Mouse (Mus musculus) kidney, postnatal 10 days (tissue): ENCODE measurements around the gene Plbd1.

Experiments
- DNase-seq: peaks from one replicate; pipeline ENCODE4 v3.0.0; 2021; ENCODE audit warnings: mixed read lengths

Plbd1 gene

DNA sequence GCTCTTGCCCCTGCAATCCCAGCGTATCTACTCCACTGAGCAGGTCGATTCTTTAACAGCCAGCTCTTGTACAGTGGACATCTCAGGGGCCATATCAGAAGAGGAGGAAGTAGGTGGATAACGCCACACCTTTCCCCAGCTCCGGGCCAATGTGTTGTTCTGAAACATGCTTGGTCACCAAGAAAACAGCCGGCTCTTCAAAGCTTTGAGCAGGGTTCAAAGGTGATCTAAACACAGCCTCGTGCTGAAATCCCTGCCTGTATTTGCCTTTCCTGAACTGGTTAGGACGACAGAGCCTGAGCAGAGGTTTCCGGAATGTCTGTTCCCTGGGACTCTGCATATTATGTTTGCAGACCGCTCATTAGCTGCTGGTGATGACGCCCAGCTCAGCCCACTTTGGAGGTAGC is 14.3 kb downstream of the Plbd1 start:
- no peak for DNase-seq

DNA sequence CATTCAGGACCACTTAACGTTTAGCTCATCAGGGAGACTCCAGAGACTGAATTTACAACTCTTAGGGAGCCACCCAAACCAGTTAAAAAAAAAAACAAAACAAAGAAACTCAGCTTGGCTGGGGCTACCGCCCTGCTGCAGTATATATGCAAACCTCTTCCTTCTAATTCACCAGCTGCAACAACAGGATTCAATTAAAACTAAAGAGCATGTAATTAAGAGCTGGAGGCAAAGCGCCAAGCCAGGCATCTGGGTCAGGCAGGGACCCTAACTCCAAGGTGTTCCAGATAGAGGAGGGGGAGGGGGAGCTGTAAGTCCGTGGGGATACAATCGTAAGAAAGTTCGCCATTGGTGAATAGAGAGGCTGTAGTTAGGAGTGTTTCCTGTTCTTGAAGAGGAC is 15.5 kb downstream of the Plbd1 start:
- DNase-seq: no peak

DNA sequence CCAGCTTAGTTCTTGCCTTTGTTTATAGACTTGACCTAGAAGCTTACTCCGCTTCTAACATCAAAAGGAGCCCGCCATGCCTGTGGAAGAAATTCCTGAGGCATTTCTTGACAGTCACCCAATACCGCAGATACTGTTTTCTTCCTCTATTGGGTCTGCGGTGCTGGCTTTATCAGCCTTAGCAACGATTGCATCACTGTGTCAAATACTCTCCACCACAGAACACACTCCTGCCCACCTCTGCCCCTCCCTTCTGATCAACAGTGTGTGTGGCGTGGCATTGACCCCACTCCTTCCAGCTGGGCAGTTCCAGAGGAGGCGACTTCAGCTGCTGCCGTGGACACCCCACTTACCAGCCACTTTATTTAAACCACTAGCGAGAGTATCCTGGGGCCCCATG is 16.0 kb downstream of the Plbd1 start:
- DNase-seq: no peak

DNA sequence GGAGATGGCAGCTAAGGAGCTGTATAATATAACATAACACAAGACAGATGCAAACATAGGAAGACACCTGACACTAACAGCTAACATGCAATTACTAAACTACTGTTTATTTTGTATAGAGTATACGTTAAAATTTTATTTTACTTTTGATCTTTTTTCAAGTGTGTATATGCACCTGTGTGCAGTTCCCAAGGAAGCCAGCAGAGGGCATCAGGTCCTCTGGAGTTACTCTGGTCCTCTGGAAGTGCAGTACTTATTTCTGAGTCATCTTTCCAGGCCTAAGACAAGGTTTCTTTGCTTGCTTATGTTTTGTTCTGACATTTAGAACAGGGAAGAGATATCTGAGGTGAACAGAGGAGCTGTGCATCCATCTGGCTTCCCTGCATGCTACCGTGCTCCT is 17.6 kb downstream of the Plbd1 start:
- DNase-seq: no peak

DNA sequence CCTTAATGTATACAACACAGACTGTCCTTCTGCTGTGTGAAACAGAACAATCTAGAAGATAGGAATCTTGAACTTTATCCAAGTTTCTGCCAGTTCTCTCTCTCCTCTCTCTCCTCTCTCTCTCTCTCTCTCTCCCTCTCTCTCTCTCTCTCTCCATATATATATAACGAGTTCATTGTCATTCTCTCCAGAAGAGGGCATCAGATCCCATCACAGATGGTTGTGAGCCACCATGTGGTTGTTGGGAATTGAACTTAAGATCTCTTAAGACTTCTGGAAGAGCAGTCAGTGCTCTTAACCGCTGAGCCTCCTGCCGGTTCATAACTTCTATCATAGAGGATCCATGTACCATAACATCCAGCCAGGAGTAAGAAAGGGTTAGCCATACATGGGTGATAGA is 26.7 kb downstream of the Plbd1 start:
- DNase-seq: no peak

DNA sequence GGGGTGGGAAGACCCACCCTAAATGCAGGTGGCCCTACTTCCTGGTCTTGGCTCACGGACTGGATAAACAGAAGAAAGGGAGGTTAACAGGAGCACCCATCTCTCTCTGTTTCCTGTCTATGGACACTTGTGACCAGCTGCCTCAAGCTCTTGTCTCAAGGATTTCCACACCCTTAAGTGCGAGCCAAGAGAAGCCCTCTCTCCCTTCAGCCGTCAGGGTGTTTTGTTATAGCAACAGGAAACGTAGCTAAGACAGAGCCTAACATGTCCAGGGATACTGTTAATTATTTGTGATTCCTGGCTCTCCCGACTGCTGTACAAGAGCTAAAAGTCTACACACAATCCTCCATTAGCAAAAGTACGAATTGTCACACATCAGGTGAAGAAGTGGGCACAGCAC is 28.0 kb downstream of the Plbd1 start:
- no peak for DNase-seq

DNA sequence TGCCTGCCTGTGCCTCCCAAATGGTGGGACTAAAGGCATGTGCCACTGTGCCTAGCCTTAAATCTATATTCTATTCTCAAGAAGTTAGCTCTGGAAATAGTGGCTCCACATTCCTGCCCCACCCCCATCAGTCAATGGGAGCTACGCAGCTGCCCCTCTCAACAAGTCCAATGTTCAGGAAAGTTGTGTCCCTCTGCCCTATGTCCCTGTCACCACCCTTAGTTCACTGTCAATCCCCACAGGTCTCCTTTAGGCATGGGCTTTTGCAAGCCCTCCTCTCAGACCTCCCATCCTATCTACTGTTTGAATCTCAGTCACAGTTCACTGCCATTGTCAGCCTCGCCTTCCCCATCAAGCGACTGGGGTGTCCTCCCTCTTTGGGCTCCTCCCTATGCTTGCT is 28.6 kb downstream of the Plbd1 start:
- DNase-seq: no peak

DNA sequence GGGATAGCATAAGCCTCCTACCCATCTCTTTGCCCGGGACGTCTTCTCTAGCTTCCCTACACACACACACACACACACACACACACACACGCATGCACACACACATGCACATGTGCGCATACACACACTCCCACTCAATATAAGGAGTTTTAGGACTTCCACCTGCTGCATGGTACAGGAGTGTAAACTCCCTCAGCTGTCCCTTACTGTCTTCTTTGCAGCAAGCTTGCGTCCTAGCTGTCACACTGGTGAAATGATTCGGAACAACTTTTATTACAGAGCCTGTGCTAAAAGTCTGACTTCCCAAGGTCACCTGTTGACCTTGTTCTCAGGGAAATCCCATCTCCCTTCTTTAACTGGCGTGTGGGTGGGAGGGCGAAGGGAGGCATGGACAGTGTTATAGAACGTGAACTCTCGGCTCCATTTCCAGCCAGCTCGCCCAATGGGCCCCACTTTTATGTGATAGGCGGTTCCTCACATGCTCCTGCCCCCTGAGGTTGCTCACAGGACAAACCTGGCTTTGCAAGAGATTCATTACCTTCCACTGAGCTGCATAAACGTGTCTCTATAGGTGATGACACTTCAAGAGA is 29.7 kb downstream of the Plbd1 start:
- DNase-seq: no peak

DNA sequence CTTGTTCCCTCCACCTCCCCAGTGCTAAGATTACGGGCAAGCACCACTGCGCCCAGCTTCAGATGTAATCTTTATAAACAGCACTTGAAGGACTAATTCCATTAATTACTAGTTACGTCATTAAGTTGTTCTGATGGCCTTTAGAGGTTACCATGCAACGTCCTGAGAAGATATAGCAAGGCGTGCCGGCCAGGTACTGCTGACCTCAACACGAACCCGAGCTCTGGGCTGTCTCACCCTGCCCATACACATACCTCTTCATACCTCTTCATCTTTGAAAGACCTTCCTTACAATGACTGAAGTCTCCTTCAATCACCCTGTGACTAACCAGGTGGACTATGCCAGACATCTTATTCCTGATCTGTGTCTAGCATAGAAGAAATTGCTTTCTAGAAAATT is 30.2 kb downstream of the Plbd1 start:
- no peak for DNase-seq

DNA sequence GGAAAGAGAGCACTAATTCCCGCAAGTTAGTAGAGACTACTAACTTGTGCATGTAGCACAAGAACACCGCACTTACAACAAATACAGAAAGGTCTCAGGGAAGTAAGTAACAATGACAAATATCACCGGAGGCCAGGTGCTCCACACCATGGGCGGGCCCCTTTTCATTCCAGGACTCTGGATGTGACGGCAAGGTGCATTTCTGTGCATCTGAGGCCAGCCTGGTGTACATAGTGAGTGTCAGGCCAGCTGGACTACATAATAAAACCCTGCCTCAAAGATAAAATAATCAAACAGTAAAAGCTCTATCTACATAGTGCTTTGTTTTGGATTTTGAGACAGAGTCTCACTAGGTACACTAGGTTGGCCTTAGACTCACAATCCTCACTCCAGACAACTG is 32.1 kb downstream of the Plbd1 start:
- no peak for DNase-seq

DNA sequence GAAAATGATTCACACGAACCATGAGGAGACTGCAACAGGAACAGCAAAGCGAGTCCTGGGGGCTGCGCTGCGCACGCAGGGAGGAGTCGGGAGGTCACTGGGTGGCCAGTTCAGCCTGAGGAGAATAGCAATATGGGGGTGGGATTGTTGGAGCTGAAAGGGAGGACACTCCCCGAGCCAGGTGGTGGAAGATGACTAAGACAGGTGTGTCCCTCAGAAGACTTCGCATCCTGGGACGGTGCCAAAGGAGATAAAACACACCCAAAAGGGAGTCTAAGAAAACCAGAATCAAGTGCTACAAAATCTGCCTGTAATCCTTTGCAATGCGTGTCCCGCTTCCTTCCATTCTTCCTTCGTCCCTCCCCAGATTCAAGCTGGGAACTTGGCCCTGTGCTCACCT is 36.3 kb downstream of the Plbd1 start:
- DNase-seq: no peak

DNA sequence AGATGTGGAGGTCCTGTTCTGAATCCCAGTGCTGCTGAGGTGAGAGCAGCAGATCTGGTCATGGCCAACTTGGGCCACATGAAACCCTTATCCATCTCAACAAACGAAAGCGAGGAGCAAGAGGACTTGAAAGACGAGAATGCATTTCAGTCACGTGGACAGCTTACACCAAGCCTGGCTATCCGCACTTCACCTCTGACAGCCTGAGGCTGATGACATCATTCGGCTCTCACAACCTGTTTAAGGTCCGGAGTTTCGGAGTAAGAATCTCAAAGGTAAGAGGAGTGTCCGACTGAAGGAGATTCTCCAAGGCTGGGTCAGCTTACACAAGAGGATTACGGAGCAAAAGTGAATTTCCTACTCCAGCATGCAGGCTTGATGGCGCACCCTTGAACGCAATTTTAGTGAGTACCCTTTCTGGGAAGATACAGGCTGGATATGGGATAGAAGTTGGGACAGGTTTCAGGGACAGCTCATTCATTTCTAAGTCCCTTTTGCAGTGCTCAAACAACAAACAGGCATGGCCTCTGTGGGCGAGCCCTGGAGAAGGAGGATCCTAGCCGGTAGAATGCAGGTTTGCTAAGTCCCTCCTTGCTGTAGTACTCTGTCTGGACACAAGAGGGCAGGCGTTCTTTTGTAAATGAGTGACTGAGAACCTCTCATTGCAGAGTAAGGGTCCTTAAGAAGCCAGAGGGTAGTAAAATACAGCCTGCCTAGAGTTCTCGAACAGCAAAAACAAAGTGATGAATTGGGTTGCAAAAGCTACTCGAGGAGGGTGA is 41.2 kb downstream of the Plbd1 start:
- peak; percentile 93 for DNase-seq

DNA sequence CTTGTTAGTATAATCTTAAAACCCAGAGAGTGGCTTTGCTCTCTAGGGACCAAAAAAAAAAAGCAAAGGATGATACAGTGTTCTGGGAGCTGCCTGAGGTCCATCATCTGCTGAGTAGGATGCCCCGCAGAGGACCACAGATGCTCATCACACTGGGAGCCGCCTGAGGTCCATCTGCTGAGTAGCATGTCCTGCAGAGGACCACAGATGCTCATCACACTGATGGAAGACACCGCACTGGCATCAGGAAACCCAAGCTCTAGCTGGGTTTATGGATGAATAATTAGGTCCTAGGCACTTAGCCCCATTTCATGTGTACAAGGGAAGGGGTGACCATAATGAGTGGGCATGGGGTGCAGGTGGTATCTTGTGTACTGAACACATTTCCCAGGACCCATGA is 47.6 kb downstream of the Plbd1 start:
- no peak for DNase-seq

DNA sequence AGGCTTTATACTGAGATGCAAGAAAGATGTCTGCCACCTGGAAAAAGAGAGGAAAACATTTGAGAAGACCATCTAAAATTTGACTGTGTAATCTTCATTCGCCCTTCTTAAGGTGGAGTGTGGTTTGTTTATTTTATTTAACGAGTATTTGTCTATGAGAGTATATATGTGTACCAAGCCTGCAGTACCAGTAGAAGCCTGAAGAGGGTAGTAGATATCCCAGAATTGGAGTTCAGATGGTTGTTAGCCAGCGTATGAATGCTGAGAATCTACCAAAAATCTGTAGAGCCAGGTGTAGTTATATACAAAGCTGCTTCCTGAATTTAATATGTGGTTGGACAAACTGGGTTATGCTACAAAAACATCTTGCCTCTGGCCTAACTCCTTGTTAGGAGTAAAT is 49.4 kb downstream of the Plbd1 start:
- DNase-seq: no peak

DNA sequence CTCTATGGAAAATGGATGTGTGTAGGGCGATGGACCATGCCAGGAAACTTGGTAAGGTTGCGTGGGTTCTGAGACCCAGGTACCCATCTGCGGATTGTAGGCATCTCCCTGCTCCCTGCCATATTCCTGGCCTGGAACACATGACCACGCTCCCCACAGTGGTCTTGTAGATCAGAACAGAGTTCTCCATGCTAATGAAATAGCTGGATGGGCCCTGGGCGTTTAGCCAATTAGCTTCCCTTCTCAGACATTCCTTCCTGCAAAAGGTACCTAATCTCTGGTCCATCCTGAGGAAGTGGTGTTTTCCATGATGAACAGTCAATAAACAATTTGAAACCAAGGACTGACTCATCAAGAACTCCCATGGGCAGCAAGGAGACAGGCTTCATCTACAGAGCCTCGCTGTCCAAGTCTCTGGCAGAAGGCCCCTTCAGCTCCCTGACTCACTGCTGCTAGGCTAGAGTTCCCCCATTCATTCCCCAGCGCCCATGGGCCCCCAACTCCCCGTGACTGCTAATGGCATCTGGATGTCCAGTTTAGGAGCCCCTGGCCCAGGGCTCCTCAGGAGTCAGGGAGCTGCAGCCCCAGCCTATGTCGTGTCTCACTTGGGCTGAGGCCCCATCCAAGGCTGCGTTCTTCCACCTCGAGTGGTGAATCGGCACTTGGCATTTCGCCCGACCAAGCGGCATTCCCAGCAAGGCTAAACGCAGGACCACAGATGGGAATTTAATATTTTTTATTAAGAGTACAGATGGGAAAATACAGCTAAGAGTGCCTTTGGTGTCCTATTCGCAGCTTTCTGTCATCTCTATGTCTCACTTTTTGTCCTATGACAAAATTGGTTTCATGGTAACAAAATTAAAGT is 50.1 kb downstream of the Plbd1 start:
- peak; percentile 32 for DNase-seq

DNA sequence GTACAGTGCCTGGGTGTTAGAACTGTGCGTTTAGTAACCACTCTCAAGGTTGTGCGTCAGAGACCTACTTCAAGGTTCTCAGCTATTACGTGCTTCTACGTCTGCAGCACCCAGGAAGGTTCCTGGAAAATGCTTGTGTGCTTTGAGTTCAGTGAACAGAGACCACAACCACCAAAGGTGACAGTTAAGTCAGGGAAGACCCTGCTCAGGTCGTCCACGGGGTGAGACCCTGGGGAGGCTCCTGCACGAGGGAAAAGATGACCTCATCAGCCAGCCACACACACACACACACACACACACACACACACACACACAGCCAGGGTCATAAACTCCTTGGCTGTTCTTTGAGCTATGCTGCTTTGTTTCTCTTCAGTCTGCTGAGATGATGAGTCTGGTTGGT is 59.1 kb downstream of the Plbd1 start:
- DNase-seq: no peak

DNA sequence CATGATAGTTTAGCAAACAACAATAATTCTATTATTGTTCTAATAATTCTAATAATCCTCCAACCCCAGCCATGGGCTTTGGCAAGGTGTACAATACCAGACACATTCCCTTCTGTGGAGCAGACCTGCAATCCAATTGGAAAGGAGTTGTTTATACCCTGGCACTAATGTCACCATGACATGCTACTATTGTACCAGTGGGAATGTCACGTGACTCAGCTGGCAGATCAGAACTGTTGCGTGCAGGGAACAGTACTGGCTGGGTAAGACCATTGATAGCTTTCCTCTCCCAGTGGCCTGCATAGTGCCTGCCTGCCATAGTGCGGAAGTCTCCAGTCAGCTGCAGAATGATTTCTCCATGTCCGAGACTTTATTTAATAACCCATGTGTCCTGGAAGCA is 67.2 kb downstream of the Plbd1 start:
- no peak for DNase-seq

DNA sequence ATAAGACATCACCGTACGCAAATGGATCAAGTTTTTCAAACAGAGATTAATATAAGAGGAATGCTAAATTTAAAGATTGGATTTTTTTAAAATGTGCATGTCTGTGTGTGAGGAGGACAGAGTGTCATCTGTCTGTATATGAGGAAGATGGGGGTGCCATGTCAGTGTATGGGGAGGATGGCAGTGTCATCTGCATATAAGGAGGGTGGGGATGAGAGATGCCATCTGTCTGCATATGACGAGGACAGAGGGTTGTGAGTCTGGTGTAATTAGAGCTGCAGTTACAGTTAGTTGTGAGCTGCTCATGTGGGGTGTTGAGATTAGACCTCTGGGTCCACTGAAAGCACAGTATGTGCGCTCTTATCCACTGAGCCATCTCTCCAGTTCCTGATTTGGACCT is 71.0 kb downstream of the Plbd1 start:
- DNase-seq: no peak

DNA sequence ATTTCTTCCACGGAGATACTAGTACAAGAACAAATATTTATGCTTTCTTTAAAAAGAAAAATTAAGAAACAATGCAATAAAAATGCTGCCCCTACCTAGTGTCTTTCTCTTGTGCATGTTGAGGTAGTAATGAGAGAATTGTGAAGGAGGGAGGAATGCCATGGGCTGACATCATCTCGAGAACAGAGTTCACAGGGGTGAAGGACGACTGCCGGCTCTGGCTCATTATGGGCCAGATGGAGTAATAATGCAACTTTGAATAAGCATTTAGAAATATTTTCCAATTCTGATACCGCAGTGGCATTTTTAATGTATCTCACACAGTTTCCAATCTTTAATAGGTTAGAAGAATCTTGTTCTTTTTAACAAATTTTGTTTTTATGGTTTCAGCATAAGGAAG is 95.7 kb downstream of the Plbd1 start:
- no peak for DNase-seq
